Mouse (Mus musculus) hindlimb bud, embryonic 11.5 days (tissue): ENCODE data around the gene Prr29.
A peak's percentile ranks its signal among the peaks of the same experiment; 100 is the strongest.
"Not testable (repeated sequence)": the region's sequence is repeated elsewhere in the genome, so short reads cannot be mapped to it uniquely, and the experiment has no call there.

ENCODE experiments used
- DNase-seq: peaks from one replicate; pipeline ENCODE4 v3.0.0-alpha.2; 2012; ENCODE audit warnings: low read depth, low spot score; ENCODE audit errors: extremely low spot score

The Prr29 gene

GRCm38 (mm10) chr11:106365366-106365765 lies at the start of gene Prr29:
Gene Prr29, plus strand, starts transcription at chr11:106365472.
- DNase-seq: no peak

- DNase-seq: peak; percentile 63
Observed at GRCm38 (mm10) chr11:106316416-106316815, 48.9 kb upstream of the Prr29 start.

GRCm38 (mm10) chr11:106317801-106318200 lies 47.5 kb upstream of the Prr29 start:
- no peak for DNase-seq

GRCm38 (mm10) chr11:106318406-106319366 lies 46.6 kb upstream of the Prr29 start:
- no peak for DNase-seq

GRCm38 (mm10) chr11:106324858-106325257 lies 40.4 kb upstream of the Prr29 start:
- DNase-seq: no peak

- DNase-seq: no peak
Observed at GRCm38 (mm10) chr11:106325566-106326206, 39.6 kb upstream of the Prr29 start.

GRCm38 (mm10) chr11:106326475-106326874 lies 38.8 kb upstream of the Prr29 start:
- DNase-seq: no peak

GRCm38 (mm10) chr11:106328521-106328920 lies 36.8 kb upstream of the Prr29 start:
- DNase-seq: no peak

- DNase-seq: no peak
Observed at GRCm38 (mm10) chr11:106329128-106329527, 36.1 kb upstream of the Prr29 start.

GRCm38 (mm10) chr11:106329682-106330081 lies 35.6 kb upstream of the Prr29 start:
- no peak for DNase-seq

GRCm38 (mm10) chr11:106332458-106332857 lies 32.8 kb upstream of the Prr29 start:
- no peak for DNase-seq

GRCm38 (mm10) chr11:106334066-106334465 lies 31.2 kb upstream of the Prr29 start:
- no peak for DNase-seq

- no peak for DNase-seq
Observed at GRCm38 (mm10) chr11:106338029-106338428, 27.2 kb upstream of the Prr29 start.

GRCm38 (mm10) chr11:106338870-106339269 lies 26.4 kb upstream of the Prr29 start:
- DNase-seq: no peak

GRCm38 (mm10) chr11:106339323-106339722 lies 25.9 kb upstream of the Prr29 start:
- not testable (repeated sequence) for DNase-seq

- no peak for DNase-seq
Observed at GRCm38 (mm10) chr11:106340990-106341520, 24.2 kb upstream of the Prr29 start.

GRCm38 (mm10) chr11:106344910-106345309 lies 20.4 kb upstream of the Prr29 start:
- no peak for DNase-seq

GRCm38 (mm10) chr11:106349772-106350171 lies 15.5 kb upstream of the Prr29 start:
- no peak for DNase-seq

GRCm38 (mm10) chr11:106350853-106351252 lies 14.4 kb upstream of the Prr29 start:
- DNase-seq: no peak

GRCm38 (mm10) chr11:106351253-106351652 lies 14.0 kb upstream of the Prr29 start:
- DNase-seq: no peak

- DNase-seq: no peak
Observed at GRCm38 (mm10) chr11:106351941-106352340, 13.3 kb upstream of the Prr29 start.

- no peak for DNase-seq
Observed at GRCm38 (mm10) chr11:106353188-106353587, 12.1 kb upstream of the Prr29 start, which contains the start of gene Scn4a. Gene Scn4a, minus strand, starts transcription at chr11:106353288.
